Mouse (Mus musculus): ENCODE results near the gene St6galnac3. TPM values are rescaled to one million over a fixed set of nuclear protein-coding genes. Genes with fewer than 3 reads are reported as not detected.
A peak's percentile ranks its signal among the peaks of the same experiment; 100 is the strongest.

The St6galnac3 gene
- polyA plus RNA-seq, 1 experiment from 2014 or later, result 48.6 TPM

DNA sequence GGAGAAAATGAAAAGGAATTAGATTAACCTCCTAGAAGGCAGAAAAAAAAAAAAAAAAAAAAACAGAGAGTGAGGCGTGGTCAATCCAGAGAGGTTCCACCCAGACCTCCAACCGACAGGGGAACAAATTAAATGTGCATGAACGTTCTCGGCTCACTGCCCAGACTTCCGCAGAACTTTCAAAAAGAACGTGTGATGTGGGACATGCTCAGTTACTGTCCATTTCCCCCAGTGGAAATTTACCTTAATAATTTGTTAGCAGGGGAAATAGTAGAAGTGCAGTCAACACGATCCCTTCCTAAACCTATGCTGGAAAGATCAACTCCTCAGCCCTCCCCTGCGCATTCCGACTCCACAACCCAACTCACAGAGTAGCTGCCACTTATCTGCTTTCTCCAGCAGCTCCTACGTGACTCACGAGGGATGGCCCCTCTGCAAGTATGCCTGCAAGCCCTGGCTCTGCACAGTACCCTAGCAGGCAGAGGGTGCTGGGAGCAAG is 35.1 kb downstream of the St6galnac3 start:
- Histone ChIP-seq H3K4me3 (replicated peaks) (no peak overlapping the region), H3K4me2 (replicated peaks) (no peak overlapping the region; the same call in 1 of the 2 replicates), H3K9me3 (replicated peaks) (no peaks in the 10 kb centered on the region), H3K36me3 (no peaks in the 10 kb centered on the region), H3K27me3 (no peaks in the 10 kb centered on the region), H3K4me1 (peaks cover 28% of the 10 kb centered on the region), H3K27ac (replicated peaks) (peak overlapping the region; percentile 66), H3K9ac (no peak overlapping the region)
- 26% methylated on average over 11 of the region's 11 CpGs for WGBS
- no peak; the same call in 1 of the 2 replicates for ATAC-seq (ENCODE audit: insufficient number of reproducible peaks, low FRiP score, low TSS enrichment, low read depth)

DNA sequence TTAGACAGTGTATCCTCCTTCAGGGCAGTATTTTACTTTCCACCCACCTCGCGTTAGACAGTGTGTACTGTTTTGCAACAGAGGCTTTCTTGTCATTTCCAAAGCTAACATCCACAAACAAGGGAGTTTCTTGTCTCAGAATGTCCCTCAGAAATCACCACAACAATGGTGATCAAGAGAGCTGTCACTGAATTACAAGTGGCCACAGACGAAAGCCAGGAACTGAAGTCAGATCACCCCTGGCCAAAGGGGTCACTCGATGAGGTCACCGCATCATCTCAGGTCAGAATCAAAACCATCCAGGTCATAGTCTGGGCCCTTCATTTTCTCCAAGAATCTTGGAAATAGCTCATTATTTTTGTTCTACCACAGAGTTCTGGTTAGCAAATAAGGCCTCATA is 37.1 kb downstream of the St6galnac3 start:
- Histone ChIP-seq H3K4me1 (peaks cover 28% of the 10 kb centered on the region), H3K9me3 (replicated peaks) (no peaks in the 10 kb centered on the region), H3K9ac (no peak overlapping the region), H3K4me2 (replicated peaks) (no peak overlapping the region), H3K27ac (replicated peaks) (no peak overlapping the region), H3K27me3 (no peaks in the 10 kb centered on the region), H3K36me3 (no peaks in the 10 kb centered on the region), H3K4me3 (replicated peaks) (no peak overlapping the region)
- ATAC-seq (ENCODE audit: insufficient number of reproducible peaks, low FRiP score, low TSS enrichment, low read depth), result no peak
- 71% methylated on average over 5 of the region's 5 CpGs for WGBS

DNA sequence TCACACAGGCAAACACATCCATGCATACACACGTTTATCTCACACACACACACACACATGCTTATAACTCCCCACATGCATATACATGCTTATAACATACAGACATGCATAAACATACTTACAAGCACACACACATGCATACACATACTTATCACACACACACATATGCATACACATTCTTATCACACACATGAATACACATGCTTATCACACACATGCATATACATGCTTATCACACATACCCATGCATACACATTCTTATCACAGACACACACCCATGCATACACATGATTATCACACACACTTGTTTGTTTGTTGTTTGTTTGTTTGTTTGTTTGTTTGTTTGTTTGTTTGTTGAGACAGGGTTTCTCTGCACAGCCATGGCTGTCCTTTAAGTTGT is 40.1 kb downstream of the St6galnac3 start:
- 61% methylated on average over 1 of the region's 1 CpGs for WGBS
- Histone ChIP-seq H3K27me3 (no peaks in the 10 kb centered on the region), H3K4me2 (replicated peaks) (no peak overlapping the region), H3K9ac (no peak overlapping the region), H3K4me1 (peaks cover 2% of the 10 kb centered on the region; the same call in 1 of the 2 replicates), H3K27ac (replicated peaks) (no peak overlapping the region), H3K9me3 (replicated peaks) (no peaks in the 10 kb centered on the region), H3K4me3 (replicated peaks) (no peak overlapping the region), H3K36me3 (no peaks in the 10 kb centered on the region)
- ATAC-seq (ENCODE audit: insufficient number of reproducible peaks, low FRiP score, low TSS enrichment, low read depth), result no peak

DNA sequence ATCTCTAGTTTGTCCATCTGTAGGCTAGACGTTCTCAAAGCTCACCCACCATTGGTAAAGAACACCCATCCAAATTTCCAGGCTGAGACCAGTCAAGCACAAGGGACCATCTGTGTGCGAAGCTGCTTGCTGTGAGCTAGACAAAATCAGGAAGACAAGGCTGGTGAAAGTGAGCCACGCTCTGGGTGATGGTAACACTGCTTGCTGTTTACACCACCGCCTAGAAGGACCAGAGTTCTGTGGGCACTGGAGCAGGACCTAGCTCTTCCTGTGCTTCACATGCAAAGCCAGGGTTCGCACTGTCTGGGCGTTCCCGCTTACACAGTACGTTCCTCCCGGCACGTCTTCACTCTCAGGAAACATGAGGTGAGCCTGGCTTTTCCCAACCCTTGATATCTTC is 42.7 kb downstream of the St6galnac3 start:
- 88% methylated on average over 10 of the region's 10 CpGs for WGBS

DNA sequence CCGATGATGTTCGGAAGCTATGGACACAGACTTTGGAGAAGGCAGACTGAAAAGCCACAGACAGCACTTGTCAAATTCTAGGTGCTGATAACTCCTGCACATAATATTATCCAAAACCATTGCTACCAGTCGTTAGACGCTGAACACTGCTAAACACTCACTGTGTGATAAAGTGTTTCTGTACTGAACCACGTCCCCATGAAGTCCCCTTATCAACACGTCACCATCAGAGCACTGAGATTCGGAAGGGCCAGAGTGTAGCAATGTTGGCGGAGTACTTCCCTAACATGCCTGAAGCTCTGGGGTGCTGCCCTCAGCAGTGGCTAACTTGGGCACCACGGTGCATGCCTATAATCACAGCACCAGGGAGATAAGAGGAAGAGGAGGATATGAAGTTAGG is 43.3 kb downstream of the St6galnac3 start:
- no peaks in the 10 kb centered on the region for H3K9me3 ChIP-seq (replicated peaks)
- no peak overlapping the region for H3K4me3 ChIP-seq (replicated peaks)
- H3K27me3 ChIP-seq, result no peaks in the 10 kb centered on the region
- no peak for ATAC-seq (ENCODE audit: insufficient number of reproducible peaks, low FRiP score, low TSS enrichment, low read depth)
- H3K4me2 ChIP-seq (replicated peaks), result no peak overlapping the region
- H3K4me1 ChIP-seq, result no peaks in the 10 kb centered on the region
- 93% methylated on average over 9 of the region's 9 CpGs for WGBS
- H3K27ac ChIP-seq (replicated peaks), result no peak overlapping the region
- H3K9ac ChIP-seq, result no peak overlapping the region
- no peaks in the 10 kb centered on the region for H3K36me3 ChIP-seq

More for the DNA sequence above, 42.7 kb downstream of the St6galnac3 start:
- Histone ChIP-seq H3K36me3 (no peaks in the 10 kb centered on the region), H3K27me3 (no peaks in the 10 kb centered on the region), H3K9me3 (replicated peaks) (no peaks in the 10 kb centered on the region), H3K27ac (replicated peaks) (no peak overlapping the region), H3K9ac (no peak overlapping the region), H3K4me2 (replicated peaks) (no peak overlapping the region), H3K4me3 (replicated peaks) (no peak overlapping the region), H3K4me1 (no peaks in the 10 kb centered on the region)
- ATAC-seq (ENCODE audit: insufficient number of reproducible peaks, low FRiP score, low TSS enrichment, low read depth), result no peak

DNA sequence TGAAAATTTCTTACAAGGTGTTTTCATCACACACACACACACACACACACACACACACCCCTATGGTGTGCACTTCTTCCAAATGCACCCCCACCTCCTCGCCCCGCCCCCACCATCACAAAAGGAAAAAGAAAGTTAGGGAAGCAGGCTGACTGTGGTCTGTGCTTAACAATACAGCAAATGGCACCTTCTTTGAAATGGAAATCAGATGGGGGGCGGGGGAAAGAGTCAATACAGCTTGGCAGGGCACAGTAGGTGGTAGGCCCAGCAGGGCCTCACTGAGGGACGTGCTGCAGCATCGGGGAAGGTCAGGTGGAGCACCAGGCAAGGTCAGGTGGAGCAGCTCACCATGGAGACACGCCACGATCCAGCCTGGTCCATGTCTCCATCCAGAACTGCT is 49.1 kb downstream of the St6galnac3 start:
- no peak overlapping the region for H3K27ac ChIP-seq (replicated peaks)

DNA sequence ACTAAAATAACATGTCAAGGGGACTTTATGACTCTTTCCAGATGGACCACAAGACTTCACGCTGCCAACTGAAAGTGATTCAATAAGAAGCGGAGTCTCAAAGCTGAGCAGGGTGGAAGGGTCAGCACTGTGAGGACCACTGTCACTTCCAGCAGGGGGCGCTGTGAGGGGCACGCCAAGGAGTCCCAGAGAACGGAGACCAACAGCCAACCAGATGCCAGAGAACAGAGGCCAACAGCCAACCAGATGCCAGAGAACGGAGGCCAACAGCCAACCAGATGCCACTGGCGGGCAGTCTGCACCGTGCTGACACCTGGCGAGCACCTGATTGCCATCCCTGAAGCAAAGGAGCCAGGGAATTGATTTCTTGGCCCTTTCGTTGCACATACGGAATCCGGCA is 49.9 kb downstream of the St6galnac3 start:
- Histone ChIP-seq H3K27ac (replicated peaks) (no peak overlapping the region), H3K27me3 (no peaks in the 10 kb centered on the region), H3K4me2 (replicated peaks) (no peak overlapping the region), H3K9ac (no peak overlapping the region), H3K4me3 (replicated peaks) (no peak overlapping the region), H3K9me3 (replicated peaks) (no peaks in the 10 kb centered on the region), H3K36me3 (no peaks in the 10 kb centered on the region), H3K4me1 (no peaks in the 10 kb centered on the region)
- no peak for ATAC-seq (ENCODE audit: insufficient number of reproducible peaks, low FRiP score, low TSS enrichment, low read depth)
- 48% methylated on average over 12 of the region's 12 CpGs for WGBS

More for the DNA sequence above, 49.1 kb downstream of the St6galnac3 start:
- Histone ChIP-seq H3K27me3 (no peaks in the 10 kb centered on the region), H3K4me2 (replicated peaks) (no peak overlapping the region), H3K36me3 (no peaks in the 10 kb centered on the region), H3K4me3 (replicated peaks) (no peak overlapping the region), H3K4me1 (no peaks in the 10 kb centered on the region), H3K9ac (no peak overlapping the region), H3K9me3 (replicated peaks) (no peaks in the 10 kb centered on the region)
- WGBS, result 43% methylated on average over 7 of the region's 7 CpGs
- no peak for ATAC-seq (ENCODE audit: insufficient number of reproducible peaks, low FRiP score, low TSS enrichment, low read depth)

DNA sequence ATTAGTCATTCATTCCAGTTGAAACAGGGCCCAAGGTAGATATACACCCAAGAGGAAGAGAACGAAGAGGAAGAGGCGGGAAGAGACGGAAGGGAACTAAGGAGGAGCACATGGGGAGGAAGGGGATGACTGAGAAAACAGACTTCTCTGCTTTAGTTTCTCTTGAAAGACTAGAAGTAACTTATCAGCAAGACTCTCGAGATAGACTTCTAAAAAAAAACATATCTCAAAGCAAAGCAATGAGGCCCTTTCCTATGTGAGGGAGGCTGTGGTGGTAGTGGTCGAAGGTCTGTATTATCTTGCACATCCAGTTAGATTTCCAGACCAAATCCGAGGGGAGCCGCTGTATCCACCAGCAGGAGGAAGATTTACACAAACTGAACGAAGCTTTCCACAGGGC is 50.6 kb downstream of the St6galnac3 start:
- Histone ChIP-seq H3K9me3 (replicated peaks) (no peaks in the 10 kb centered on the region), H3K9ac (no peak overlapping the region), H3K36me3 (no peaks in the 10 kb centered on the region), H3K4me3 (replicated peaks) (no peak overlapping the region), H3K4me2 (replicated peaks) (no peak overlapping the region), H3K27ac (replicated peaks) (no peak overlapping the region), H3K4me1 (no peaks in the 10 kb centered on the region), H3K27me3 (no peaks in the 10 kb centered on the region)
- ATAC-seq (ENCODE audit: insufficient number of reproducible peaks, low FRiP score, low TSS enrichment, low read depth), result no peak
- 87% methylated on average over 8 of the region's 8 CpGs for WGBS

DNA sequence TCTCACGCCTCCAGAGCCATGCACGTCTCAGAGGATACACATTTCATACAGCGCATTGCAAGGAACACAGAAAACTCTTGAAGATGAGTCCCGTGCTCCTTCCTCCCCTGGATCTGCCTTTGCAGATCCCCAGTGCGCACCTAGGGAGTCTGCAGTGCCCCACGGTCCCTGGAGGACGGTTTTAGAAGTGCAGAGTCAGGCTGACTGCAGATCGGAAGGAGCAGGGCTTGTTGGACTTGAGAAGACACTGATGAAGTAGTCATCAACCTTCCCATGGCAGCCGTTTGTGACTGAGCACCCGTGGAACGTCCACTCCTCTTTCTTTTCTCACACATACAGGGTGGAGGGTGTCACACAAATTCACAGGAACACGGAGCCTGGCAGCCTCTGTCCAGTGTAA is 51.5 kb downstream of the St6galnac3 start:
- Histone ChIP-seq H3K27me3 (no peaks in the 10 kb centered on the region), H3K36me3 (no peaks in the 10 kb centered on the region), H3K27ac (replicated peaks) (no peak overlapping the region), H3K9me3 (replicated peaks) (no peaks in the 10 kb centered on the region), H3K4me2 (replicated peaks) (no peak overlapping the region), H3K4me3 (replicated peaks) (no peak overlapping the region), H3K4me1 (peaks cover 4% of the 10 kb centered on the region; the same call in 1 of the 2 replicates), H3K9ac (no peak overlapping the region)
- 81% methylated on average over 12 of the region's 12 CpGs for WGBS
- no peak for ATAC-seq (ENCODE audit: insufficient number of reproducible peaks, low FRiP score, low TSS enrichment, low read depth)

DNA sequence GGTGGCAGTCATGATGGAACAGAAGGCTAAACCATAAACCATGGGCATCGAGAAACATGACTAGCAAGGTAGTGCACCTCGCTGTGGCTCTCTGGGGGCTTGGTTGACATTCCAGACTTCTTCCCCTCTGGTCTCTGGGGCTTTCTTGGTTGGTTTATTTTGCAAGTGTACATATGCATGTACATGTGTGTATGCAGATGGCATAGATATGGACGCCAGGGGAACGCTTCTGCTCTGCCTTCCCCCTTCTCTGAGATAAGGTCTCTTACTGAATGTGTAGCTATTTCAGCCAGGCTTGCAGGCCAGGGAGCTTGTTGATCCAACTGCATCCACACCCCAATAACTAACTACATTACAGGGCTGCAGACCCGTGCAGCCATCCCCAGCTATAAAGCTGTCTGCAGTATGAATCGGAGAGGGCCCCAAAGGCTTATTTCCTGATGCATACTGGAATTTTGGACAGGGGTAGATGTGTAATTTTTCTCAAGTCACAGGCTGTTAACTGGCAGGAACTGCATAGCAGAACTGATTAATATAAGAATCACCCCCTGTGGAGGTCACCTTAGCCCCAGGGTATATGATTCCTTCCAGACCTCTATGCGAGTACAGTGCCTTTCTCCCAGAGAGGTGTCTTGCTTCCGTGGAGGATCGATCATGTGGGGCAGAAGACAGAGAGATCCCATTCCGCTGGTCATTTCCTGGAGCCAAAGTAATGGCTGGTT is 53.9 kb downstream of the St6galnac3 start:
- 75% methylated on average over 10 of the region's 10 CpGs for WGBS
- no peak for ATAC-seq (ENCODE audit: insufficient number of reproducible peaks, low FRiP score, low TSS enrichment, low read depth)
- Histone ChIP-seq H3K9me3 (replicated peaks) (no peaks in the 10 kb centered on the region), H3K4me2 (replicated peaks) (no peak overlapping the region), H3K9ac (no peak overlapping the region), H3K27ac (replicated peaks) (no peak overlapping the region), H3K27me3 (no peaks in the 10 kb centered on the region), H3K4me1 (peaks cover 4% of the 10 kb centered on the region; the same call in 1 of the 2 replicates), H3K4me3 (replicated peaks) (no peak overlapping the region), H3K36me3 (no peaks in the 10 kb centered on the region)

DNA sequence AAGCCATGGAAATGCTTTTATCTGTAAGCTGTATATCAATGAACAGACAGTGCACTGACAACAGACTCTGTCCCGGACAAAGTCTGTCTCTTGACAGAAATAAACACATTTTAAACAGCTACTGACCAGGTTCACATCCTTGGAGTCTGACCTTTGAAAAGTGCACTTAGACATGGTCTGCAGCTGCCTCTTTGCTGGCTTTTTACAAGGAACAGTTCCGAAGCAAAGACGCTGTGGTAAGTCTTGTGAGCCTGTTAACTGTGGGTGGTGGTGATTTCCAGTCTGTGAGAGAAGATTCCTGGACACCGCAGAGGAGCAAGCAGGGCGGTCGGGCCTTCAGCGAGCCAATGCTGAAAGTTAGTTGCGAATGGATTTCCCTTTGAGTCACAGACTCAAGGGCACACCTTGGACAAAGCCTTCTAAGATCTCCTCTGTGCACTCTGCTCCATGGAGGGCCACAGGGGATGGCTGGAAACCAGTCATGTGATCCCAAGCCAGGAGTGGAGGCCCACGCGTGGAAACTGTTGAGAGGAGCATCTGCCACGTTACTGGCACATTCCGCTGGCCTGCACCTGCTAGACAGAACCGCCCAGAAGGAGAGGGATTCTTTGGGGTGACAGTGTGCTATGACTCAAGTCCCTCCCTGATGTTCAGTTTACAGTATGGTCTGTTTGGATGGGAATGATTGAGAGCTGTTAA is 55.1 kb downstream of the St6galnac3 start:
- H3K4me2 ChIP-seq (replicated peaks), result no peak overlapping the region
- H3K27me3 ChIP-seq, result no peaks in the 10 kb centered on the region
- ATAC-seq (ENCODE audit: insufficient number of reproducible peaks, low FRiP score, low TSS enrichment, low read depth), result no peak
- WGBS, result 87% methylated on average over 13 of the region's 13 CpGs
- H3K36me3 ChIP-seq, result no peaks in the 10 kb centered on the region
- H3K9ac ChIP-seq, result no peak overlapping the region
- no peak overlapping the region for H3K4me3 ChIP-seq (replicated peaks)
- no peak overlapping the region for H3K27ac ChIP-seq (replicated peaks)
- H3K4me1 ChIP-seq, result peaks cover 4% of the 10 kb centered on the region; the same call in 1 of the 2 replicates
- no peaks in the 10 kb centered on the region for H3K9me3 ChIP-seq (replicated peaks)

Measured in embryonic facial prominence, embryonic 15.5 days (tissue).